Mouse (Mus musculus) olfactory bulb, adult 2 months (tissue): ENCODE results near the gene Ccdc9b.

Source experiments
- CTCF ChIP-seq: fragments of 200-500 bp; IDR thresholded peaks from 2 replicates; pipeline ENCODE4 v1.5.1; 2012; ENCODE audit warnings: low read depth, mild to moderate bottlenecking, low read length, moderate library complexity; ENCODE audit not compliant: insufficient read depth
- POLR2A ChIP-seq: fragments of 200-500 bp; IDR thresholded peaks from 2 replicates; pipeline ENCODE4 v1.6.1; 2012; ENCODE audit warnings: mild to moderate bottlenecking, low read depth, low read length, moderate library complexity; ENCODE audit not compliant: insufficient read depth

DNA sequence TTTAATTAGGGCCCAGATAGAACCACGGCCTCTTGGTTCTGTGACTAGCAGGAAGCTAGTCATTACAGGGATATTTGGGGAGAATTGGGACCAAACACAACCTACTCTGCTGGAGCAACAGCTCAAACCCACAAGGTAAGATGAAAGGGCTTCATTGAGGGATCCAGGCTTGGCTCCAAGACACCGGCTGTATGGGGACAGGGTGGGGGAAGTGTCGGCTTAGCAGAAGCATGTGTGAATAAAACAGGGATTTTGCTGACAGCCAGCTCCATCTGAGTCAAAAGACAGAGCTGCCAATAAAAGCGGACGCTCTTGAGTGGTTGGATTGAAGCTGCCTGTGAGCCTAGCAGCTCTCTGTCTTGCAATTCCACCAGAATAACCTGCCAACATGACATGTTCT, 29.1 kb downstream of the Ccdc9b start:
- TF ChIP-seq POLR2A (no peak), CTCF (no peak)
